9 mouse cellular contexts compared by ENCODE assay signal in genomic region chr15:97717861-97718534, GRCm38 (mm10). TPM values are rescaled to one million over a fixed set of nuclear protein-coding genes. Genes with fewer than 3 reads are reported as not detected.
DNase-seq lines count a peak whose midpoint lies in the region; ATAC-seq lines count a peak whose summit lies in the region.
"Had no signal": no experiment of that assay in that cellular context is flagged by ENCODE, and none has a peak within 500 bp of the region (broad histone marks: within the 10 kb centered on the region; RNA-seq: fewer than 3 reads in every experiment).

No protein-coding gene starts in this region.

- no peak overlapping the region for H3K4me2 ChIP-seq in hindbrain, embryonic 13.5 days
- no peak overlapping the region for H3K4me2 ChIP-seq in embryonic facial prominence, embryonic 11.5 days (ENCODE audit: low read depth, low read length)
- no peak overlapping the region for H3K4me2 ChIP-seq in hindbrain, embryonic 14.5 days (replicated peaks)
- no peak overlapping the region for H3K4me2 ChIP-seq in limb, embryonic 11.5 days (ENCODE audit: low read depth, severe bottlenecking)
- H3K4me2 ChIP-seq: stomach, embryonic 15.5 days had no signal

- H3K36me3 ChIP-seq in hindbrain, embryonic 10.5 days, result no peaks in the 10 kb centered on the region
- H3K36me3 ChIP-seq in hindbrain, embryonic 13.5 days, result no peaks in the 10 kb centered on the region
- H3K36me3 ChIP-seq in embryonic facial prominence, embryonic 11.5 days (replicated peaks; ENCODE audit: control insufficient read depth, insufficient read depth, low read depth, low read length), result no peaks in the 10 kb centered on the region
- no peaks in the 10 kb centered on the region for H3K36me3 ChIP-seq in hindbrain, embryonic 14.5 days (replicated peaks; ENCODE audit: control insufficient read depth, insufficient read depth)
- H3K36me3 ChIP-seq in limb, embryonic 11.5 days (ENCODE audit: control insufficient read depth, insufficient read depth, low read length), result no peaks in the 10 kb centered on the region
- H3K36me3 ChIP-seq: stomach, embryonic 15.5 days had no signal

- H3K4me3 ChIP-seq in hindbrain, embryonic 10.5 days, result no peak overlapping the region
- H3K4me3 ChIP-seq in hindbrain, embryonic 13.5 days, result no peak overlapping the region
- H3K4me3 ChIP-seq in embryonic facial prominence, embryonic 11.5 days (ENCODE audit: low read depth, low read length), result no peak overlapping the region
- H3K4me3 ChIP-seq in hindbrain, embryonic 14.5 days (replicated peaks; ENCODE audit: low read length), result no peak overlapping the region
- H3K4me3 ChIP-seq in limb, embryonic 11.5 days (ENCODE audit: low read depth, low read length), result no peak overlapping the region
- H3K4me3 ChIP-seq: stomach, embryonic 15.5 days had no signal

- H3K9me3 ChIP-seq in hindbrain, embryonic 10.5 days, result no peaks in the 10 kb centered on the region
- H3K9me3 ChIP-seq in hindbrain, embryonic 13.5 days, result no peaks in the 10 kb centered on the region
- no peaks in the 10 kb centered on the region for H3K9me3 ChIP-seq in embryonic facial prominence, embryonic 11.5 days (replicated peaks; ENCODE audit: control insufficient read depth, low read length)
- H3K9me3 ChIP-seq in hindbrain, embryonic 14.5 days (ENCODE audit: control insufficient read depth, low read length), result no peaks in the 10 kb centered on the region
- no peaks in the 10 kb centered on the region for H3K9me3 ChIP-seq in limb, embryonic 11.5 days (ENCODE audit: control insufficient read depth, low read length)
- H3K9me3 ChIP-seq: stomach, embryonic 15.5 days had no signal

- H3K9ac ChIP-seq in hindbrain, embryonic 13.5 days, result no peak overlapping the region
- no peak overlapping the region; the same call in 1 of the 2 replicates for H3K9ac ChIP-seq in embryonic facial prominence, embryonic 11.5 days (replicated peaks; ENCODE audit: low read length)
- H3K9ac ChIP-seq in hindbrain, embryonic 14.5 days, result 0 out of 2 replicates have a peak overlapping the region, but pooled peaks have one; percentile 16
- H3K9ac ChIP-seq in limb, embryonic 11.5 days (ENCODE audit: low read length), result peak overlapping the region; percentile 34; the same call in 1 of the 2 replicates
- H3K9ac ChIP-seq: stomach, embryonic 15.5 days had no signal

- ATAC-seq in hindbrain, embryonic 13.5 days (ENCODE audit: low FRiP score), result no peak
- no peak for ATAC-seq in embryonic facial prominence, embryonic 11.5 days (replicated peaks; ENCODE audit: insufficient number of reproducible peaks, low FRiP score, low TSS enrichment, low read depth)
- no peak for ATAC-seq in hindbrain, embryonic 14.5 days (ENCODE audit: low FRiP score)
- no peak for ATAC-seq in limb, embryonic 11.5 days (ENCODE audit: insufficient number of reproducible peaks, low FRiP score, low TSS enrichment, low read depth)

- 0 out of 2 replicates have a peak overlapping the region, but pooled peaks have one; percentile 16 for H3K27ac ChIP-seq in hindbrain, embryonic 10.5 days
- no peak overlapping the region for H3K27ac ChIP-seq in hindbrain, embryonic 13.5 days
- no peak overlapping the region for H3K27ac ChIP-seq in embryonic facial prominence, embryonic 11.5 days (replicated peaks; ENCODE audit: low read depth, low read length)
- no peak overlapping the region for H3K27ac ChIP-seq in hindbrain, embryonic 14.5 days
- H3K27ac ChIP-seq in limb, embryonic 11.5 days (replicated peaks; ENCODE audit: low read depth, low read length), result no peak overlapping the region
- H3K27ac ChIP-seq: stomach, embryonic 15.5 days had no signal

- H3K4me1 ChIP-seq in hindbrain, embryonic 10.5 days (replicated peaks), result peaks cover 20% of the 10 kb centered on the region
- H3K4me1 ChIP-seq in hindbrain, embryonic 13.5 days (replicated peaks), result peaks cover 7% of the 10 kb centered on the region; the same call in 1 of the 2 replicates
- H3K4me1 ChIP-seq in embryonic facial prominence, embryonic 11.5 days (ENCODE audit: control insufficient read depth, insufficient read depth, low read length), result no peaks in the 10 kb centered on the region
- H3K4me1 ChIP-seq in hindbrain, embryonic 14.5 days (replicated peaks; ENCODE audit: control insufficient read depth, insufficient read depth, low read length), result no peaks in the 10 kb centered on the region
- H3K4me1 ChIP-seq in limb, embryonic 11.5 days (ENCODE audit: control insufficient read depth, insufficient read depth, low read length), result peaks cover 7% of the 10 kb centered on the region
- H3K4me1 ChIP-seq: stomach, embryonic 15.5 days had no signal

- 34% methylated on average over 12 of the region's 12 CpGs for WGBS in hindbrain, embryonic 10.5 days
- WGBS in hindbrain, embryonic 13.5 days, result 32% methylated on average over 12 of the region's 12 CpGs
- WGBS in embryonic facial prominence, embryonic 11.5 days, result 24% methylated on average over 12 of the region's 12 CpGs
- WGBS in hindbrain, embryonic 14.5 days, result 37% methylated on average over 12 of the region's 12 CpGs
- WGBS in limb, embryonic 11.5 days, result 26% methylated on average over 12 of the region's 12 CpGs

- peak; percentile 61 for DNase-seq in hindbrain, embryonic 10.5 days (ENCODE audit: low spot score)
- peak; percentile 74 for DNase-seq in adipocyte (ENCODE audit: low spot score)
- peak; percentile 84 for DNase-seq in embryonic facial prominence, embryonic 11.5 days (ENCODE audit: low spot score)
- peak; percentile 82 for DNase-seq in hindbrain, embryonic 14.5 days (ENCODE audit: low spot score)
- peak; percentile 81 for DNase-seq in limb, embryonic 11.5 days (ENCODE audit: low spot score)
- peak; percentile 27 to 73 for DNase-seq in natural killer cell, adult 2 months (ENCODE audit: low spot score in 2 of 2)
- DNase-seq in thymus, postnatal 10 days (ENCODE audit: low spot score in 2 of 2), result peak; percentile 73 to 82

- 0 out of 2 replicates have a peak, but pooled peaks cover 4% of the 10 kb centered on the region for H3K27me3 ChIP-seq in hindbrain, embryonic 10.5 days (ENCODE audit: insufficient read depth, poor library complexity, severe bottlenecking)
- peaks cover 4% of the 10 kb centered on the region; the same call in 1 of the 2 replicates for H3K27me3 ChIP-seq in hindbrain, embryonic 13.5 days
- no peaks in the 10 kb centered on the region for H3K27me3 ChIP-seq in embryonic facial prominence, embryonic 11.5 days (ENCODE audit: control insufficient read depth, insufficient read depth, low read length)
- H3K27me3 ChIP-seq in hindbrain, embryonic 14.5 days (ENCODE audit: control insufficient read depth, insufficient read depth, low read length), result no peaks in the 10 kb centered on the region
- no peaks in the 10 kb centered on the region for H3K27me3 ChIP-seq in limb, embryonic 11.5 days (ENCODE audit: control insufficient read depth, insufficient read depth, low read length)

RNA-seq across cellular contexts. Expression of gene Rpap3, which starts 12.4 kb away (rescaled TPM):
- polyA plus RNA-seq in hindbrain, embryonic 10.5 days (2016; fragmentation: Nextera tagmentation; extraction: Ambion mirVana), result 29.7 and 33.5 TPM in 2 replicates
- 35.6 TPM in 2 replicates for polyA plus RNA-seq in hindbrain, embryonic 13.5 days (2015; fragmentation: Nextera tagmentation; extraction: Ambion mirVana)
- 54.7 and 54.9 TPM in 2 replicates for polyA plus RNA-seq in embryonic facial prominence, embryonic 11.5 days (2014; fragmentation: Nextera tagmentation; extraction: Ambion mirVana)
- 42.1 and 45.6 TPM in 2 replicates for polyA plus RNA-seq in hindbrain, embryonic 14.5 days (2014; fragmentation: Nextera tagmentation; extraction: Ambion mirVana)
- polyA plus RNA-seq in limb, embryonic 11.5 days (2014; fragmentation: Nextera tagmentation; extraction: Ambion mirVana), result 49.5 and 50.0 TPM in 2 replicates

RNA-seq across cellular contexts. Expression of gene Endou, which starts 13.1 kb away (rescaled TPM):
- 0.07 and 0.08 TPM in 2 replicates for polyA plus RNA-seq in hindbrain, embryonic 10.5 days (2016; fragmentation: Nextera tagmentation; extraction: Ambion mirVana)
- polyA plus RNA-seq in hindbrain, embryonic 13.5 days (2015; fragmentation: Nextera tagmentation; extraction: Ambion mirVana), result 0.21 and 0.29 TPM in 2 replicates
- not detected in 2 replicates for polyA plus RNA-seq in embryonic facial prominence, embryonic 11.5 days (2014; fragmentation: Nextera tagmentation; extraction: Ambion mirVana)
- polyA plus RNA-seq in hindbrain, embryonic 14.5 days (2014; fragmentation: Nextera tagmentation; extraction: Ambion mirVana), result 0.20 and 0.31 TPM in 2 replicates
- polyA plus RNA-seq in limb, embryonic 11.5 days (2014; fragmentation: Nextera tagmentation; extraction: Ambion mirVana), result 0.25 TPM in 1 of 2 replicates, not detected in the other

RNA-seq across cellular contexts. Expression of gene Rapgef3, which starts 49.8 kb away (rescaled TPM):
- 6.2 and 6.7 TPM in 2 replicates for polyA plus RNA-seq in hindbrain, embryonic 10.5 days (2016; fragmentation: Nextera tagmentation; extraction: Ambion mirVana)
- 10.4 and 10.8 TPM in 2 replicates for polyA plus RNA-seq in hindbrain, embryonic 13.5 days (2015; fragmentation: Nextera tagmentation; extraction: Ambion mirVana)
- polyA plus RNA-seq in embryonic facial prominence, embryonic 11.5 days (2014; fragmentation: Nextera tagmentation; extraction: Ambion mirVana), result 2.2 and 2.4 TPM in 2 replicates
- 7.3 and 9.6 TPM in 2 replicates for polyA plus RNA-seq in hindbrain, embryonic 14.5 days (2014; fragmentation: Nextera tagmentation; extraction: Ambion mirVana)
- polyA plus RNA-seq in limb, embryonic 11.5 days (2014; fragmentation: Nextera tagmentation; extraction: Ambion mirVana), result 3.4 and 3.9 TPM in 2 replicates

Comparison
In these comparisons a context has a peak if more than half of its experiments do, and no peak if none do; other contexts are left out.
1. H3K9ac ChIP-seq: peak in hindbrain, embryonic 14.5 days (single experiment) and limb, embryonic 11.5 days (single experiment); none in hindbrain, embryonic 13.5 days (single experiment) and embryonic facial prominence, embryonic 11.5 days (single experiment).
2. Peak in every context shown above with its lines, with median percentiles within 50 percentile points of each other: DNase-seq.